Mouse (Mus musculus): ENCODE results near the gene Gm10715. TPM values are rescaled to one million over a fixed set of nuclear protein-coding genes. Genes with fewer than 3 reads are reported as not detected.
"Not testable (repeated sequence)": the region's sequence is repeated elsewhere in the genome, so short reads cannot be mapped to it uniquely, and the experiment has no call there.

Gm10715 gene
- polyA plus RNA-seq, 1 experiment, result 0.06 TPM

GRCm38 (mm10) chr9:3018944-3019343, 17.7 kb upstream of the Gm10715 start:
- H3K4me1 ChIP-seq (ENCODE audit: control insufficient read depth); H3K9me3 ChIP-seq (ENCODE audit: control insufficient read depth, low read length); H3K27me3 ChIP-seq (ENCODE audit: control insufficient read depth); H3K4me3 ChIP-seq (replicated peaks); H3K36me3 ChIP-seq (ENCODE audit: control insufficient read depth): not testable (repeated sequence)

DNA sequence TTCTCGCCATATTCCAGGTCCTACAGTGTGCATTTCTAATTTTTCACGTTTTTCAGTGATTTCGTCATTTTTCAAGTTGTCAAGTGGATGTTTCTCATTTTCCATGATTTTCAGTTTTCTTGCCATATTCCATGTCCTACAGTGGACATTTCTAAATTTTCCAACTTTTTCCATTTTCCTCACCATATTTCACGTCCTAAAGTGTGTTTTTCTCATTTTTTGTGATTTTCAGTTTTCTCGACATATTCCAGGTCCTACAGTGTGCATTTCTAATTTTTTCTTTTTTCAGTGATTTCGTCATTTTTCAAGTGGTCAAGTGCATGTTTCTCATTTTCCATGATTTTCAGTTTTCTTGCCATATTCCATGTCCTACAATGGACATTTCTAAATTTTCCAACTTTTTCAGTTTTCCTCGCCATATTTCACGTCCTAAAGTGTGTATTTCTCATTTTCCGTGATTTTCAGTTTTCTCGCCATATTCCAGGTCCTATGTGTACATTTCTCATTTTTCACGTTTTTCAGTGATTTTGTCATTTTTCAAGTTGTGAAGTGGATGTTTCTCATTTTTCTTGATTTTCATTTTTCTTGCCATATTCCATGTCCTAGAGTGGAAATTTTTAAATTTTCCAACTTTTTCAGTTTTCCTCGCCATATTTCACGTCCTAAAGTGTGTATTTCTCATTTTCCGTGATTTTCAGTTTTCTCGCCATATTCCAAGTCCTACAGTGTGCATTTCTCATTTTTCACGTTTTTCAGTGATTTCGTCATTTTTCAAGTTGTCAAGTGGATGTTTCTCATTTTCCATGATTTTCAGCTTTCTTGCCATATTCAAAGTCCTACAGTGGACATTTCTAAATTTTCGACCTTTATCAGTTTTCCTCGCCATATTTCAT, 16.6 kb upstream of the Gm10715 start:
- H3K9me3 ChIP-seq (ENCODE audit: control insufficient read depth, low read length); H3K4me3 ChIP-seq (replicated peaks); H3K36me3 ChIP-seq (ENCODE audit: control insufficient read depth); H3K4me1 ChIP-seq (ENCODE audit: control insufficient read depth); H3K27me3 ChIP-seq (ENCODE audit: control insufficient read depth): not testable (repeated sequence)

- H3K4me1 ChIP-seq (ENCODE audit: control insufficient read depth); H3K36me3 ChIP-seq (ENCODE audit: control insufficient read depth); H3K9me3 ChIP-seq (ENCODE audit: control insufficient read depth, low read length); H3K4me3 ChIP-seq (replicated peaks); H3K27me3 ChIP-seq (ENCODE audit: control insufficient read depth): not testable (repeated sequence)
These were observed 14.2 kb upstream of the Gm10715 start for GRCm38 (mm10) chr9:3022316-3023008.

- not testable (repeated sequence) for H3K27me3 ChIP-seq (ENCODE audit: control insufficient read depth)
These were observed 13.2 kb upstream of the Gm10715 start, which contains the start of gene Gm10718 for GRCm38 (mm10) chr9:3023312-3023984. Gene Gm10718 (plus strand): TSS chr9:3023547.

GRCm38 (mm10) chr9:3023985-3024648, 12.6 kb upstream of the Gm10715 start:
- not testable (repeated sequence) for H3K4me3 ChIP-seq (replicated peaks); H3K4me1 ChIP-seq (ENCODE audit: control insufficient read depth); H3K9me3 ChIP-seq (ENCODE audit: control insufficient read depth, low read length); H3K36me3 ChIP-seq (ENCODE audit: control insufficient read depth); H3K27me3 ChIP-seq (ENCODE audit: control insufficient read depth)

More at GRCm38 (mm10) chr9:3023312-3023984, 13.2 kb upstream of the Gm10715 start, which contains the start of gene Gm10718:
- H3K36me3 ChIP-seq (ENCODE audit: control insufficient read depth); H3K4me3 ChIP-seq (replicated peaks); H3K9me3 ChIP-seq (ENCODE audit: control insufficient read depth, low read length); H3K4me1 ChIP-seq (ENCODE audit: control insufficient read depth): not testable (repeated sequence)

GRCm38 (mm10) chr9:3024912-3025467, 11.7 kb upstream of the Gm10715 start, which contains the start of gene Gm10717:
Gene Gm10717 (plus strand): TSS chr9:3025417.
- H3K4me3 ChIP-seq (replicated peaks); H3K9me3 ChIP-seq (ENCODE audit: control insufficient read depth, low read length); H3K27me3 ChIP-seq (ENCODE audit: control insufficient read depth); H3K36me3 ChIP-seq (ENCODE audit: control insufficient read depth); H3K4me1 ChIP-seq (ENCODE audit: control insufficient read depth): not testable (repeated sequence)

DNA sequence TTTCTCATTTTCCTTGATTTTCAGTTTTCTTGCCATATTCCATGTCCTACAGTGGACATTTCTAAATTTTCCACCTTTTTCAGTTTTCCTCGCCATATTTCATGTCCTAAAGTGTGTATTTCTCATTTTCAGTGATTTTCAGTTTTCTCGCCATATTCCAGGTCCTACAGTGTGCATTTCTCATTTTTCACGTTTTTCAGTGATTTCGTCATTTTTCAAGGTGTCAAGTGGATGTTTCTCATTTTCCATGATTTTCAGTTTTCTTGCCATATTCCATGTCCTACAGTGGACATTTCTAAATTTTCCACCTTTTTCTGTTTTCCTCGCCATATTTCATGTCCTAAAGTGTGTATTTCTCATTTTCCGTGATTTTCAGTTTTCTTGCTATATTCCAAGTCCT, 11.0 kb upstream of the Gm10715 start:
- H3K4me3 ChIP-seq (replicated peaks); H3K9me3 ChIP-seq (ENCODE audit: control insufficient read depth, low read length); H3K4me1 ChIP-seq (ENCODE audit: control insufficient read depth); H3K27me3 ChIP-seq (ENCODE audit: control insufficient read depth); H3K36me3 ChIP-seq (ENCODE audit: control insufficient read depth): not testable (repeated sequence)

DNA sequence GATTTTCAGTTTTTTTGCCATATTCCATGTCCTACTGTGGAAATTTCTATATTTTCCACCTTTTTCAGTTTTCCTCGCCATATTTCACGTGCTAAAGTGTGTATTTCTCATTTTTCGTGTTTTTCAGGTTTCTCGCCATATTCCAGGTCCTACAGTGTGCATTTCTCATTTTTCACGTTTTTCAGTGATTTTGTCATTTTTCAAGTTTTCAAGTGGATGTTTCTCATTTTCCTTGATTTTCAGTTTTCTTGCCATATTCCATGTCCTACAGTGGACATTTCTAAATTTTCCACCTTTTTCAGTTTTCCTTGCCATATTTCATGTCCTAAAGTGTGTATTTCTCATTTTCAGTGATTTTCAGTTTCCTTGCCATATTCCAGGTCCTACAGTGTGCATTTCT, 10.5 kb upstream of the Gm10715 start:
- H3K36me3 ChIP-seq (ENCODE audit: control insufficient read depth); H3K9me3 ChIP-seq (ENCODE audit: control insufficient read depth, low read length); H3K4me3 ChIP-seq (replicated peaks); H3K4me1 ChIP-seq (ENCODE audit: control insufficient read depth); H3K27me3 ChIP-seq (ENCODE audit: control insufficient read depth): not testable (repeated sequence)

DNA sequence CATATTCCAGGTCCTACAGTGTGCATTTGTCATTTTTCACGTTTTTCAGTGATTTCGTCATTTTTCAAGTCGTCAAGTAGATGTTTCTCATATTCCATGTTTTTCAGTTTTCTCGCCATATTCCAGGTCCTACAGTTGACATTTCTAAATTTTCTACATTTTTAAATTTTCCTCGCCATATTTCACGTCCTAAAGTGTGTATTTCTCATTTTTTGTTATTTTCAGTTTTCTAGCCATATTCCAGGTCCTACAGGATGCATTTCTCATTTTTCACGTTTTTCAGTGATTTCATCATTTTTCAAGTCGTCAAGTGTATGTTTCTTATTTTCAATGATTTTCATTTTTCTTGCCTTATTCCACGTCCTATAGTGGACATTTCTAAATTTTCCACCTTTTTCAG, 9.9 kb upstream of the Gm10715 start:
- H3K4me1 ChIP-seq (ENCODE audit: control insufficient read depth), result not testable (repeated sequence)

DNA sequence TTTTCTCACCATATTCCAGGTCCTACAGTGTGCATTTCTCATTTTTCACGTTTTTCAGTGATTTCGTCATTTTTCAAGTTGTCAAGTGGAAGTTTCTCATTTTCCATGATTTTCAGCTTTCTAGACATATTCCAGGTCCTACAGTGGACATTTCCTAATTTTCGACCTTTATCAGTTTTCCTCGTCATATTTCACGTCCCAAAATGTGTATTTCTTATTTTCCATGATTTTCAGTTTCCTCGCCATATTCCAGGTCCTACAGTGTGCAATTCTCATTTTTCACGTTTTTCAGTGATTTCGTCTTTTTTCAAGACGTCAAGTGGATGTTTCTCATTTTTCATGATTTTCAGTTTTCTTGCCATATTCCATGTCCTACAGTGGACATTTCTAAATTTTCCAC, 9.5 kb upstream of the Gm10715 start:
- H3K36me3 ChIP-seq (ENCODE audit: control insufficient read depth); H3K4me1 ChIP-seq (ENCODE audit: control insufficient read depth); H3K27me3 ChIP-seq (ENCODE audit: control insufficient read depth); H3K4me3 ChIP-seq (replicated peaks); H3K9me3 ChIP-seq (ENCODE audit: control insufficient read depth, low read length): not testable (repeated sequence)

More for the DNA sequence above, 9.9 kb upstream of the Gm10715 start:
- not testable (repeated sequence) for H3K9me3 ChIP-seq (ENCODE audit: control insufficient read depth, low read length); H3K4me3 ChIP-seq (replicated peaks); H3K27me3 ChIP-seq (ENCODE audit: control insufficient read depth); H3K36me3 ChIP-seq (ENCODE audit: control insufficient read depth)

DNA sequence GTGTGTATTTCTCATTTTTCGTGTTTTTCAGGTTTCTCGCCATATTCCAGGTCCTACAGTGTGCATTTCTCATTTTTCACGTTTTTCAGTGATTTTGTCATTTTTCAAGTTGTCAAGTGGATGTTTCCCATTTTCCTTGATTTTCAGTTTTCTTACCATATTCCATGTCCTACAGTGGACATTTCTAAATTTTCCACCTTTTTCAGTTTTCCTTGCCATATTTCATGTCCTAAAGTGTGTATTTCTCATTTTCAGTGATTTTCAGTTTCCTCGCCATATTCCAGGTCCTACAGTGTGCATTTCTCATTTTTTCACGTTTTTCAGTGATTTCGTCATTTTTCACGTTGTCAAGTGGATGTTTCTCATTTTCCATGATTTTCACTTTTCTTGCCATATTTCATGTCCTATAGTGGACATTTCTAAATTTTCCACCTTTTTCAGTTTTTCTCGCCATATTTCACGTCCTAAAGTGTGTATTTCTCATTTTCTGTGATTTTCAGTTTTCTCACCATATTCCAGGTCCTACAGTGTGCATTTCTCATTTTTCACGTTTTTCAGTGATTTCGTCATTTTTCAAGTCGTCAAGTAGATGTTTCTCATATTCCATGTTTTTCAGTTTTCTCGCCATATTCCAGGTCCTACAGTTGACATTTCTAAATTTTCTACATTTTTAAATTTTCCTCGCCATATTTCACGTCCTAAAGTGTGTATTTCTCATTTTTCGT, 7.2 kb upstream of the Gm10715 start:
- H3K4me1 ChIP-seq (ENCODE audit: control insufficient read depth); H3K27me3 ChIP-seq (ENCODE audit: control insufficient read depth); H3K4me3 ChIP-seq (replicated peaks); H3K36me3 ChIP-seq (ENCODE audit: control insufficient read depth); H3K9me3 ChIP-seq (ENCODE audit: control insufficient read depth, low read length): not testable (repeated sequence)

DNA sequence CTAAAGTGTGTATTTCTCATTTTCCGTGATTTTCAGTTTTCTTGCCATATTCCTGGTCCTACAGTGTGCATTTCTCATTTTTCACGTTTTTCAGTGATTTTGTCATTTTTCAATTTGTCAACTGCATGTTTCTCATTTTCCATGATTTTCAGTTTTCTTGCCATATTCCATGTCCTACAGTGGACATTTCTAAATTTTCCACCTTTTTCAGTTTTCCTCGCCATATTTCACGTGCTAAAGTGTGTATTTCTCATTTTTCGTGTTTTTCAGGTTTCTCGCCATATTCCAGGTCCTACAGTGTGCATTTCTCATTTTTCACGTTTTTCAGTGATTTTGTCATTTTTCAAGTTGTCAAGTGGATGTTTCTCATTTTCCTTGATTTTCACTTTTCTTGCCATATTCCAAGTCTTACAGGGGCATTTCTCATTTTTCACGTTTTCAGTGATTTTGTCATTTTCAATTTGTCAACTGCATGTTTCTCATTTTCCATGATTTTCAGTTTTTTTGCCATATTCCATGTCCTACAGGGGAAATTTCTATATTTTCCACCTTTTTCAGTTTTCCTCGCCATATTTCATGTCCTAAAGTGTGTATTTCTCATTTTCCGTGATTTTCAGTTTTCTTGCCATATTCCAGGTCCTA, 5.9 kb upstream of the Gm10715 start:
- H3K27me3 ChIP-seq (ENCODE audit: control insufficient read depth); H3K9me3 ChIP-seq (ENCODE audit: control insufficient read depth, low read length); H3K4me3 ChIP-seq (replicated peaks); H3K4me1 ChIP-seq (ENCODE audit: control insufficient read depth); H3K36me3 ChIP-seq (ENCODE audit: control insufficient read depth): not testable (repeated sequence)

DNA sequence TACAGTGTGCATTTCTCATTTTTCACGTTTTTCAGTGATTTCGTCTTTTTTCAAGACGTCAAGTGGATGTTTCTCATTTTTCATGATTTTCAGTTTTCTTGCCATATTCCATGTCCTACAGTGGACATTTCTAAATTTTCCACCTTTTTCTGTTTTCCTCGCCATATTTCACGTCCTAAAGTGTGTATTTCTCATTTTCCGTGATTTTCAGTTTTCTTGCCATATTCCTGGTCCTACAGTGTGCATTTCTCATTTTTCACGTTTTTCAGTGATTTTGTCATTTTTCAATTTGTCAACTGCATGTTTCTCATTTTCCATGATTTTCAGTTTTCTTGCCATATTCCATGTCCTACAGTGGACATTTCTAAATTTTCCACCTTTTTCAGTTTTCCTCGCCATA, 2.4 kb upstream of the Gm10715 start, which contains the start of gene Gm17535:
TSS of gene Gm17535 (plus strand) at position 301 of the 400 bp plus-strand sequence.
- not testable (repeated sequence) for H3K36me3 ChIP-seq (ENCODE audit: control insufficient read depth); H3K9me3 ChIP-seq (ENCODE audit: control insufficient read depth, low read length); H3K4me3 ChIP-seq (replicated peaks); H3K27me3 ChIP-seq (ENCODE audit: control insufficient read depth); H3K4me1 ChIP-seq (ENCODE audit: control insufficient read depth)
